Mouse (Mus musculus) kidney, adult 2 months (tissue): Measurements from ENCODE around the gene Tnip3.

ENCODE experiments used
- CTCF ChIP-seq: fragments of 200-500 bp; conservative IDR thresholded peaks from 2 replicates; pipeline ENCODE4 v1.5.1; 2011; ENCODE audit warnings: low read depth, mild to moderate bottlenecking, control low read depth, low read length, moderate library complexity, mixed read lengths; ENCODE audit not compliant: insufficient read depth, insufficient read length
- POLR2A ChIP-seq: fragments of 200-500 bp; IDR thresholded peaks from one replicate; pipeline ENCODE4 v1.6.1; 2011; ENCODE audit warnings: low read depth, low read length, control low read depth

GRCm38 (mm10) chr6:65537327-65537884 is 12.3 kb downstream of the Tnip3 start:
- TF ChIP-seq CTCF (no peak), POLR2A (no peak)
